Mouse (Mus musculus) right cerebral cortex, postnatal 14 days (tissue): Measurements from ENCODE around the gene Chrnb1.

Experiments
- DNase-seq: peaks from one replicate; pipeline ENCODE4 v3.0.0; 2022

The Chrnb1 gene

DNA sequence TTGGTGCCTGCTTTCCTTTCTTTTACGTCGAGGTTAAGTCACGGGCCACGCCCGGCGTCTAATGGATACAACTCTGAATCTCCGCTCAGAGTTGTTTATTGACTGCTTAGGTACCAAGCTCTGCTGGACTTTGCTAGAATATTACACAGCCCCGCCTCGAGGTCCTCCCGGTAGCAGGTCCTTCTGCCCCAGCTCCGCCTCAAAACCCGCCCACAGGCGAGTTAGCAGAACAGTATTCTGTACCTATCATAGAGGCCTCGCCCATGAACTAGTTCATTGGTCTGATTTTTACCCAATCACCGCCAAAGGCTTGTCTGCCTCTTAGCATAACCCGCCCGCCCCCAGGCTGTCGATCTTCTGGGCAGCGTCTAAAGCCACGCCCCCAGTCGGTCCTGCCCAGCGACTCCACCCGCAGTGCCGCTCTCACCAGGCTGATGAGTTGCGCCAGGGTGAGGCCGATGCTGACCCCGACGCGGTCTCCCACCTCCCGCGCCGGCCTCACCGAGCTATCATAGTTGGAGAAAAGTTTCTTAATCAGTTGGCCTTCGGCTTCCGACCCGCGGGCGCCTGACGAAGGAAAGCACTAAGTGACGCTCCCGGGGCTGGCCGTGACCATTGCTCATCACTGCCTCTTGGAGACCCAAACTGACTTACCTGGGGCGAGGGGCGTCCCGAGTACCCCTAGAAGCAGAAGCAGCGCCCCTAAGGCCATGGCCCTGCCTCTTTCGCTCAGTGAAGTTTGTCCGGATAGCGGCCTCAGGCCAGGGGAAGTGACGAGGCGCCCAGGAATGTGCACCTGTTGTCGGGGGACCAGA is at the start of gene Chrnb1:
Chrnb1 (minus strand) TSS at position 776 of the 815 bp plus-strand sequence.
- DNase-seq, result peak; percentile 82

DNA sequence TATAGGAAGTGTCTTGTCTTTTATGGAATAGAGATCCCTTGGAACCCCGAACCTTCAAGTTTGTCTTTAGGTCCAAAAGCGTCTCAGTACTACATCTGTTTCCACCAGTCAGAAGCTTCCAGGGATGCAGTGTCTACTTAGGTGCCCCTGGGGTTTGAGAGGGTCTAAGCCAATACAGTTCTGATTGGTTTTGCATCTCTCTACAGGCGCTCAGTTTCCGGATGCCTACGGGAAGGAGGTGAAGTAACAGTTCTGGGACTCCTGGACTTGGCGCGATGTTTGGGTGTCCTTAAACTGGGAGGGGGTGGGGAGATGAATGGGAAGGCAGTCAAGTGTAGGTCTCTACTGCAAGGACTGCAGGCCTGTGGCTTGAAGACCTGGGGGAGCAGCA is 43.0 kb upstream of the Chrnb1 start:
- DNase-seq, result no peak

DNA sequence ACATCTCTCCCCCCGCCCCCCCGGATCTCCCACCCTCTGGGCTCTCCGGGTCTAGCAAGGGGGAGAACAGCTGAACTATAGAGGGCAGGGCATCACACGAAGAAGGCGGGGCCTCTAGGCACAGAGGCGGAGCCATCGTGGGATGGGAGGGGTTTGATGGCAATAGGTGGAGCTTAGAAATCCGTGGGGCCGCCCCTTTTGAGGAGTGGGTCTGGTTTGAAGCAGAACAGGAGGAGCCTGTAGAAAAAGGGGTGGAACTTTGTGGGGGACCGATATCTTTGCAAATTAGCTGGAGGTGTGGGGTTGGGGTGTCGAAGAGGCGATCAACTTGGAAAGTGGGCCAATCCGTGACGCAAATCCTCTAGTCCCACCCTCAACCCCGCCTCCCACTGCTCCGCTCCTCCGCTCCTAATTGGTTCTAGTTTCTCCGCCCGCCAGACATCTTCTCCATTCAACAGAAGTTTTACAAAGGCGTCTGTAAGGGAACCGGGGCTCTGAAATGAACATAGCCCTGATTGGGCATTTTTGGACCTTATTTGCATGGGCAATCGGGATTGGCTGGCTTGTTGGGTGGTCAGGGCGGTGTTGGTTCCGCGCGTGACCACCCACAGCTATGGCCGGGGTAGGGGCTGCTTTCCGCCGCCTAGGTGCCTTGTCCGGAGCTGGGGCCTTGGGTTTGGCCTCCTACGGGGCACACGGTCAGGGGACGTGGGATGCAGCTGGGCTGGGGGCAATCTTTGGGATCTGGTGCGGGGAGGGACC is 42.4 kb upstream of the Chrnb1 start, which contains the start of gene Tmem256:
Tmem256 (plus strand) TSS at position 563 of the 762 bp plus-strand sequence.
- peak; percentile 94 for DNase-seq

DNA sequence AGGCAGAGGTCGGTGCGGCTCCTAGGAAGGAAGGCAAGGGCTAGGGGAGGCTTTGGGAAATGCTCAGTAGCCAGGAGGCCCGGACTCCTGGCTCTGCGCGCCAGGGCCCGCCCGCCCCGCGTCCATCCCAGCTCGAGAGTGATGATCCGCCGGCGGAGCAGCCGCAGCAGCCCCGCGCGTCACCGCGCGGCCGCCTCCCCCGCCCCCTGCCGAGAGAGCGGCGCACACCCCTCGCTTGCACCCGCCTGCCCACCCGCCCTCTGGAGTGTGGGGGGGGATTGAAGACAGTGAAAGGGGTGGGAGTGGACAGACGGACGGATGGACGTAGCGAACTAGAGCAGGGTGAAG is 41.8 kb upstream of the Chrnb1 start, which contains the start of gene Nlgn2:
Nlgn2 (minus strand) TSS at position 181 of the 348 bp plus-strand sequence.
- peak; percentile 82 for DNase-seq

DNA sequence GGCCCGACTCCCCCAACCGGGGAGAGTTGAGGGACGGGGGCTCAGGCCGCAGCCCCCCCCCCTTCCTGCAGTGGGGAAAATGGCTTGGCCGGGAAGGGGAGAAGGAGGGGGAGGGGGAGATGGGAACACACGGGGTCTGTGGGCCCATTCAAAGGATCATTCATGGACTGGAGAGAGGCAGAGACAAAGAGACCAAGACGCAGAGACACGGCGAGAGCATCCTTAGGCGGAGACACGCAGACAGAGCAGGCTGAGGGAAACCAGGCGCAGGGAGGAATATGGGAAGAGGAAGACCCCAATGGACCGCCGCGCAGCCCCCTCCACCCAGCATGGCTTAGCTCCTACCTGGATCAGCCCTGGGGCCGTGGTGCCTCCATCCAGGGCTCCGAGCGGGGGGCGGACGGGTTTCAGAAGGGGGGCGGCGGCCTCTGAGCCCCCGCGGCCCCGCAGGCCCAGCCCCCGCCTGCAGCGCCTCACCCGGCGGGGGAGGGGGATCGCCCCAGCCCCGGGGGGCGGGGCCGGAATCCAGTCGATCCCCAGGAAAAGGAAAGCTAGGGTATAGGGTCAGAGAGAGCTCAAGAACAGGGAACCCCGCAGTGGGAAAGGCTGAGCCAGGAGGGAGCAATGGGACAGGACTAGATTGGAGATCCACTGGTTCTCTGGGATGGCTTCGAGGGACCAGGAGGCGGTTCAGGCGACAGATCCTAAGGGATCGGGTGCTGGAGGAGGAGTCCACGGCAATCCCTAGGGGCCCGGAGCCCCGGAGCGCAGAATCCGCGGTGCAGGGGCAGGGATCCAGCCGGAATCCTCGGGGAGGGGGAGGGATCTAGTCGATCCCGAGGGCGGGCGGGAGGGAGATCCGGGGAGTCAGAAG is 41.2 kb upstream of the Chrnb1 start:
- peak; percentile 47 for DNase-seq

DNA sequence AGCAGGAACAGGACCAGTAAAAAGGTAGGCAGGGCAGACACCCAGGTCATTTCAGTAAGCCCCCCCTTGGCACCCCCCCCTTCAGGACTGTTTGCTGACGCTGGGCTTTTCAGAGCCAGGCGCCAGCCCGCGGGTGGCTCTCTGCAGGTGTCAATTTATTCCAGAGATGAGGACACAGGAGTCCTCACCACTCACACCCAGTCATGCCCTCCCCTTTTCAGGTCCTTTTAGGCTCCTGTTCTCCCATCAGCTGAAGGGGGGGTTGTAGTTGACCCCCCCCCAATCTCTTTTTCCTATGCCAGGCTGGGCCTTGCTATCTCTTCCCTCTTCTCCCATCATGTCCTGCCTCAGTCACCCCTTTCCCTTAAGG is 40.2 kb upstream of the Chrnb1 start:
- DNase-seq, result no peak

DNA sequence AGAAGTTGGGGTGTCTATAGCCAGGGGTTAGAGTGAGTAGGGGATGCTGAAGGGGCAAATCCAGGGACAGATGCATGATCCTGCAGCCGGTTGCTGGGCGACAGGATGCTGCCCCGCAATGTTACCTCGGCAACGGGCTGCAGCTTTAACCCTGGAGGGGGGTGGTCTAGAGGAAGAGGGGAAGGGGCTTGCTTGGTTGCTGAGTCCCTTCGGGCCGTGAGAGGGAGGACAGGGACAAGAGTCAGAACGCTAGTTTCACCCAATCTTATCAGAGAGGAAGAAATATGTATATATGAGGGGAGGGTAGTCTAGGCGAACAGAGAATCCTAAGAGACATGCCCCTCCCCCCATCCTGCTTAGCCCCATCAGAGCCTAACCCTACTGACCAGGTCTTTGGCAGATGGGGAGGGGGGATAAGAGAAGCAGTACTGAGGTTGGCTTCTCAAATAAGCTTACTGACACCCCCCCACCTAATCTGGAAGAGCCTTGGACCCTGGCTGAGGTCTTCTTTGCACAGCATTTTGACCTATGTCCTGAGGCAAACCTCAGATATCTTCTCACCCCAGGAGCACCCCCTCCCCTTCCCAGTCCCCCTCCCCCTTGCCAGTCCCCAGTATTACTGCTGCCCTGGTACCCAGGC is 39.7 kb upstream of the Chrnb1 start:
- no peak for DNase-seq

DNA sequence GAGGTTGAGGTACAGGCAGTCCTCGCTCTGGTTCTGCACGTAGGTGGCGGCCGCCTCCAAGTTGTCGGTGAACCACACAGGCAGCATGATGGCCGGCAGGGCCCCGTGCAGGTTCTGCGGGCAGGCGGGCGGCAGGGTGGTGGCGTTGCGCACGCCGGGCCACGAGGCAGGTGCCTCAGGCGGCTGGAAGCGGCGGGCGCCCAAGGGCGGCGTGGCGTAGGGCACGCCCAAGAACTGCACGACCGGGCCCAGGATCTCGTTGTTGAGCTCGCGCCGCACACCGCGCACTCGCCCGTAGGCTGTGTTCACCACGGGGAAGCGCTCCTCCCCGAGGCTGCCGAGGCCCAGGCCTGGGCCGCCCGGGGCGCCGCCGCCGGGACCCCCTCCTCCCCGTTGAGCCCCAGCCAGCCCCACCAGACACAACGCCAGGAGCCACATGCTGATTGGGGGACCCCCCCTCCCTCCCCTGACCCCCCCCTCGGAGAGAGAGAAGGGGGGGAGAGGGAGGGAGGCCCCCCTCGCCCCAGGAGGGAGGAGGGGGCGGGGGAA is 38.3 kb upstream of the Chrnb1 start:
- DNase-seq, result peak; percentile 38

DNA sequence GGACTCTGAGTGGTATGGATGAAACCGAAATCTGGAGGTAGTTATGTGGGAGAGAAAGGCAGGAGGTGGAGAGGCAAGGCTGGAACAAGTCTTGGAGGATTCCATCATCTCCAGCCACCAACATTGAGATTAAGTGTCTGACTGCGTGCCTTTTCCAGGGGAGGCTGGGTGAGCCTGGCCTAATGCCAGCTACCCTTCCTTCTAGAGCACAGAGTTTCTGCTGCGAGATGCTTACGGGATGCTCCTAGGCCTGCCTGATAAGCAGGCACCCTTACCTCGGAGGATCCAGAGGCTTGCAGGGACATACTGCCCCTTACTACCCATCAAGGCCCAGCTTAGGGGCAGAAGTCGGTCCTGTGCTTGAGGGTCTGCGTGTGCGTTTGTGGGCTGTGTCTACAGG is 37.8 kb upstream of the Chrnb1 start:
- DNase-seq, result no peak

DNA sequence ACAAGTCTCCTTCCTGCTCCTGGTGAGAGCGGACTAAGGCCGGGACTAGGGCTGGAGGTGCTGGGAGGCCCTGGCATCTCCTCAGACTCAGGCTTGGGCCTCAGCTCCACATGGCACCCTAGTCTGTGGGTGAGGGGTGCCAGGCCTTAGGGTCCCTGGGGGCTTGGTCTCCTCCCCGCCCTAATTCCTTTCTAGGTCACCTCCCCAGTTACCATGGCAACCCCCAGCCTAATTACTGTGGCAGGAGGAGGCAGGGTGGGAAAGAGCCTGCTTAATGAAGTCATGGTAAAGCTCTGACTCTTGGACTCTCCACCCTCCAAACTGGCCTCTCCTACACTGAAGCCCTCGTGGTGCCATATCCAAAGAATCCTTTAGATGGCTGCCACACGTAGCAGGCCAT is 33.1 kb upstream of the Chrnb1 start:
- no peak for DNase-seq

DNA sequence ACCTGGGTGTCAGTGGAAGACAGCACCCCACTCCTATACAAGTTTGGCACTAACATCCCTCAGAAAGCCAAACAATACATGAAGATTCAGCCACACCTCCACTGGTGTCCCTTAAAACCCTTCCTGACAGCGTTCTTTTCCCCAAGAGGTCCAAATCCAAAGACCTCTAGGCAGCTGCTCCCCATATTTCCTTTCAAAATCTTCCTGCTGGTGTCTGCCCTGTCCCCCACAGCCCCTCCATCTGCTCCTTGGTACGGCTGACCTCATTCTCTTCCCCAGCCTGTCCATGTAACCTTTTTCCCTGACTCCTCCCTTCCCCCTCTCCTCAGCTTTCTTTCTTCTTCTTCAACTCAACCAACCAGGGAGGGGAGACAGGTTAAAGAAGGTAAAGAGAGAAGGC is 27.7 kb upstream of the Chrnb1 start:
- no peak for DNase-seq

DNA sequence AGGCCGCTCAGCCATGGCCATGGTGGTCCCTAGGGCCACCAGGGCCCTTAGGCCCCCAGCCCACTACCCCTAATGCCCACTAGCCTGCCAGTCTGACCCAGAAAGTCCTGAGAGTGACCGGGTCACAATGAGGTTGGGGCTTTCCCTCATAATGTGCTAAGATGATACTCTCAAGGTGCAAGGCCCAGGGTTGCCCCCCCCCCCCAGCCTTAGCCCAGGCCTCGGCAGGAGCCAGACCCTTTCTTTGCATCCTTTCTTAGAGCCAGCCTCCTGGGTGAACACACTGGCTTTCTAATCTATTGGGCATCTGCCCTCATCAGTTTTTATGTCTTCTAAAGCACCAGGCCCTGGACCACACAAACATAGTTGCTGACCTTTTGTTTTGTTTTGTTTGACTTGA is 26.3 kb upstream of the Chrnb1 start, which contains the start of gene Spem1:
Spem1 (minus strand) TSS at position 101 of the 400 bp plus-strand sequence.
- no peak for DNase-seq

DNA sequence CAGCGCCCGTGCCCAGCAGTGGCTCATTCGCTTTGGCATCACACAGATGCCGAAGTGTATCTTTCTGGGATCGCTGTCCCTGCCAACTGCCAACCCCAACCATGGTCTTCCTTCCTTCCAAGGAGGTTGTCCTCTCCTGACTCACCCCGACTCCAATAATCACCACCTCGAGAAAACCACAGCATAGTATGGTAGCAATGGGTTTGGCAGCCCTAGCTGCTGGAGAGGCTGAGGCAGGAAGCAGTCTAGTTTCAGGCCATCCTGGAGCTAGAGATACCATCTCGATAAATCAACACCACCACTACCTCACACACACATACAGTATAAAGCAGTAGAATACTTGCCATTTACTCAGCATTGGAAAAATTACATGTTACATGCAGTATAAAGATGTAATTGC is 23.1 kb upstream of the Chrnb1 start:
- no peak for DNase-seq

DNA sequence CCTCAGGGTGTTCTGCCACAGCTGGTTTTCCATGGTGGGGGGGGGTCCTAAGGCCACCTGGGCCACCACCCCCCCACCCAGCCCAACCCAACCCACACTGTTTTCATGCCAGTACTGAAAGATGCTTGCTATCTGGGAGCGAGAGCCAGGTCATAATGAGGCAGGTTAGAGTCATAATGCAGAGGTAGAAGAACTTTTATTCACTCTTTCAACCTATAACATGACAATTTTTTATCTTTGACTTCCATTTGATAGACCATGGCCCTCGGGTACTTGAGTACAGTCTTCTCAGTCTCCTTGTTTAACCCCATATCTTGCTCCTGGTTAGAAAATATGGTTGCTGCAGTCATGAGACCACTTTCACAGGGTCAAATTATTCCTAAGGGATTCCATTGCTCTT is 22.6 kb upstream of the Chrnb1 start, which contains the start of gene Spem2:
Spem2 (minus strand) TSS at position 101 of the 400 bp plus-strand sequence.
- DNase-seq, result no peak

DNA sequence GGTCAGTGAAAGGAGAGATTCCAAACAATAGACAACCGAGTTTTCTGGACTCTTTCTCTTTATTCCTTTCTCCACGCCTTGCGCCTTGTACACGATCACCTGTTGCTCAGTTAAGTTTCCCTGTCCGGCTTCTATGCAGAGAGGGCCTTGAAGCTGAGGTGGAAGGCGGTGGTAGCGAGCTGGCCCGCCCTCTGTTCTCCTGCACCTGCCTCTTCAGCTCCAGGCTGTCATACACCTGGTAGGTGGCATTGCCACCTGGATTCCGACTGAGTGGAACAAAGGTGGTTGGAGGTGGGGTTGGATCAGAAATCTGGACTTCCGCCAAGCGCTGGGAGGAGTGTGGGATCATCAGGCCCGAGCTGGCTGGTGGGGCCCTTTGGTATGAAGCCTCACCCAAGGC is 20.8 kb upstream of the Chrnb1 start:
- DNase-seq, result no peak

DNA sequence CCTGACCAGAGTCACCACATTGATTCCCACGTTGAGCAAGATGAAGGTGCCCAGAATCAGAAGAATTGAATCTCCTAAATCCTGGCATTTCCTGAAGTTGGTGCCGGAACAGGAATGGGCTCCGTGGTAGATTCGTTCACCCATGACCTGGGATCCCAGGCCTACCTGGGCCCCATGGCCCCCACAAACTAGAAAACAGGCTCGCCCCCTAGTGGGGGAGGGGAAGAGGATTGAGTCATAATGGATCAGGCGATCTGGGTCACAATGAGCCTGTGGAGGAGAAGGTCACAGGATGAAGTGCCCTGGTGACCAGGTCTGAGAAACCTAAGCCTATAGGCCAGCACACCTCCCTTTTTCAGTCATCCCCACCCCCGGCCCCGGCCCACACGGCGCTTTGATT is 19.4 kb upstream of the Chrnb1 start, which contains the start of gene Gm39566:
Gm39566 (minus strand) TSS at position 144 of the 400 bp plus-strand sequence.
- DNase-seq, result no peak

DNA sequence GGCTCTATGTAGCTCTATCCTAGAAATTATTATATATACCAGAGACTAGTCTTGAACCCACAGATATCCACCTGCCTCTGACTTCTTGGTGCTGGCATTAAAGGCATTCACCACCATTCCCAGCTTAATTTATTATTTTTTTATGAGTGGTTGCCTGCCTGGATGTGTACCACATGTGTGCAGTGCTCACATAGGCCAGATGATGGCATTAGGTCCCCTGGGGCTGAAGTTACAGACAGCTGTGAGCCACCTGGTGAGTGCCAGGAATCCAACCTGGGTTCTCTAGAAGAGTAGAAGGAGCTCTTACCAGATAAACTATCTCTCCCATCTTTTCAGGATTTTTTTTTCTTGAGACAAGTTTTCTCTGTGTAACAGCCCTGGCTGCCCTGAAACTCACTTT is 14.5 kb upstream of the Chrnb1 start:
- no peak for DNase-seq

DNA sequence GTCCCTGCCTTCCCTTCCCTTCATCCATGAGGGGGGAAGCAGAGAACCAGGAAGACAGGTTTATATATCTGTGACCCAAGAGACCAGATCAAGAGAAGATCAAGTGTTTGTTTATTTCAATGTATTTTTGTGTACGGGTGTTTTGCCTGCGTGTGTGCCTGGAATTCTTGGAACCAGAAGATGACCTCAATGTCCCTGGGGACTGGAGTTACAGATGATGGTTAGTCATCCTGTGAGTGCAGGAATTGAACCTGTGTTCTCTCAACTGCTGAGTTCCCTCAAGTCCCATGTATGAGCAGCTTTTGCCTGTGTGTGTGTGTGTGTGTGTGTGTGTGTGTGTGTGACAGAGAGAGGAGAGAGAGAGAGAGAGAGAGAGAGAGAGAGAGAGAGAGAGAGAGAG is 11.9 kb upstream of the Chrnb1 start:
- no peak for DNase-seq

DNA sequence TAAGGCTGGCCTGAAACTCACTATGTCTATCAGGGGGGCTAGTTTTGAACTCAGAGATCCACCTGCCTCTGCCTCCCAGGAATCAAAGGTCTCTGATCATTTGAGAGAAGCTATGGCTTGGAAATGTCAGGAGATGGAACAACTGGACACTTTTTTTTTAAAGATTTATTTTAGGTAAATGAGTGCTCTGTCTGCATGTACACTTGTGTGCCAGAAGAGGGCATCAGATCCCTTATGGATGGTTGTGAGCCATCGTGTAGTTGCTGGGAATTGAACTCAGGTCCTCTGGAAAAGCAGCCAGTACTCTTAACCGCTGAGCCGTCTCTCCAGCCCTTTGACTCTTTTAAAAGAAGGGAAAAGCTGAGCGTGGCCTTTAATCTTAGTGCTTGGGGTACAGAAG is 10.6 kb upstream of the Chrnb1 start:
- DNase-seq, result no peak

DNA sequence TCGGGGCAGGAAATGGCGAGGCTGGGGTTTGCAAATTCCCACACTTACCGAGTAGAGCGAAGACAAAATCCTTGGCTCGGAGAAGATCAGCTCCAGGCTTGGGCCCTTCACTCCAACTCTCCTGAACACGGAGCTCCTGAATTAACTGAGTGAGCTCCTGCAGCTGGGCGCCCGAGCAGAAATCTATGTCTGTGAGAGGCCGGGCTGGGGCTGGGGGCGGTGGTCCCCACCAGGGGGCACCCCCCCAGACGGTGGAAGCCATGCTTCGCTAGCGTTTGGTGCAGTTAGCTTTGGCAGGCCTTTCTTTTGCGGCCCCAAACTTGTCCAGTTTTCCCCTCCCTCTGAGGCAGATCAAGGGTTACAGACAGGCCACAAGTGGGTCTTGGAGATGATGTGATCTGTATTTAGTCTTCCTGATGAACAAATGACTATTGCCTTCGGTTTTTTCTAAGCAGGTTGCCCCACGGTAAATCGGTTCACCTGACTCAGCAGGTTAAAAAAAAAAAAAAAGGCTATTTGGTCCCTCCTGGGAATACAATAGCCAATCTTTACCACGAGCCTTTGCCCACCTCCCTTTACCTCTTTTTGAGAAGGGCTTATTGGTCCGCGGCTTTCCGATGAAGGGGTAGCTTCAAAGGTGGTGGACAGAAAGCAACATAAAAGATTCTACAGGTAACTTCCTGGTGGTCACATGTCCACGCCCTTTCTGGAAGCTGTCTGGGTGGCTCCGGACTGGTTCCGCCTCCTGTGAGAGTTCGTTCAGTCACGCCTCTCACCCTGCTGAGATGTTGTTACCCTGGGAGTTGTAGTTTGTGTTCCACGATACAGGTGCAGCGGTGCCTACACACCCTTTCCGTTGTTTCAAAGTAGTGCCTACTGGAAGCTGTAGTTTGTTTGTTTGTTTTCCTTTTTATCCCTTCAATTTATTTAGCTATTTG is 9.5 kb upstream of the Chrnb1 start, which contains the start of gene Tmem102:
Tmem102 (minus strand) TSS at position 653 of the 938 bp plus-strand sequence.
- DNase-seq, result no peak

DNA sequence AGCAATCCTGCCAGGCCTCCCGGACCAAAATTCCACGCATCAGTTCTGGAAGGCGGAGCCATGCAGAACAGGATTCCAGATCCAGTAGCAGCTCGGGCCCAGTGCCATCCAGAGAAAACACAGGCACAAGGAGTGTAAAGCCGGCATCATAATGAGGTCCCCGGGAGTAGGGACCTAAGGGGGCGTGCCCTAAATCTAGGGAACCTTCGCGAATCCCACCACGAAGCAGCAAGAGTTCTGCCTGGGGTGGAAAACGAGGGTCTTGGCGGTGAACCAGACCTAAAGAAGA is 8.9 kb upstream of the Chrnb1 start:
- DNase-seq, result no peak
